Mouse (Mus musculus) A20 (cell line): ENCODE measurements at regions not wholly inside any gene's neighbourhood (a gene's known extent, or its start where the extent isn't known, plus 50 kb on each side); places are given as distances from the start of the nearest gene placed in this dataset.
"Not testable (repeated sequence)": the region's sequence is repeated elsewhere in the genome, so short reads cannot be mapped to it uniquely, and the experiment has no call there.

Source experiments
- DNase-seq: peaks from one replicate; pipeline ENCODE4 v3.0.0-alpha.2; 2011; ENCODE audit warnings: low read depth, low spot score

DNA sequence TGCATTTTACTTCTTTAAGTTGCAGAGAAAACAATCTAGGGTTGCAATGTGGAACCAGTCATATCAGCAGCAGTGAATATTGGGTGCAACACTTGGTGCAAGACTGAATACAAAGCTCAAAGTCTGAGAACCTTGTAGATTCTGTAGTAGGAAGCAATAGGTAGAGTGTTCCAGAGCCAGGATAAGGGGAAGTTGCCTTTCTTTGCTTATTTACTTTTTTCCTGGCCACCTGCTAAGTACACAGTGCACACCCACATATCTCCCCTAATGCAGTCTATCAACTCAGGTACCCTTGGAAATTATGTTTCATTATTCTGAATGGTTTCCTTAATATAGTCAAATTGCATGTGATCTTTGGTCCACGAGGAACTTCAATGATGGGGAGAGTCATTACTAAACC, 464.9 kb downstream of the Inhba start:
- no peak for DNase-seq

DNA sequence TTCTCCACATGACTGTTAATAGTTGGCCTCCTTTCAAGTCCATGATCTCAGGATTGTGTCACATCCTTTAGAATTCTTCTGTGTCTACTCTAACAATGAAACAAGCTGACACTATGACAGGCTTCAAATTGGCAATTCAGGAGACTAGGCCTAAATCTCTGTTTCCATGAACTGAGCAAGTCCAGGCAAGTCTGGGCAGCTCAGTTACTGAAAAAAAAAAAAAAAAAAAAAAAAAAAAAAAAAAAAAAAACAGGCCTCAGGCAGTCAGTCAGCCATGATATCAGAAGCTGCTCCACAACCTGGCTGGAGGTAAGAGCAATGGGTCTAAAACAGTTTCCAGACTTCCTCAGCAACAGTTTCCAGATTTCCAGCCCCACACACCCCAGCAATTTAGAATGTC, 475.6 kb downstream of the Inhba start:
- DNase-seq = no peak

DNA sequence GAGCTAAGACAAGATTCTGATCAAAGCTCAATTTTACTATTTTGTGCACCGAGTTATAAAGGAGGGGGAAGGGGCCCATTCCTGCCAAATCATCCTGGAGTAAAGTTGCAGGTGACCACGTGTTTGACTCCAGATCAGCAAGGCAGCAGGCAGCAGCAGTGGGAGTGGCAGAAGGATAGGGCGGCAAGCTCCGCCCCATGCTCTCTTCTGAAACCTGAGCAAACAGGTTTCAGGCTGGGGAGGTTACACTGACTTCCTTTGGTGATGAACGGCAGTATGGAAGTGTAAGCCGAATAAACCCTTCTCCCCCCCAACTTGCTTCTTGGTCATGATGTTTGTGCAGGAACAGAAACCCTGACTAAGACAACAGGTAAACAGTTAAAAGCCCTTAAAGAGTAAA, 479.0 kb downstream of the Inhba start:
- DNase-seq = not testable (repeated sequence)

DNA sequence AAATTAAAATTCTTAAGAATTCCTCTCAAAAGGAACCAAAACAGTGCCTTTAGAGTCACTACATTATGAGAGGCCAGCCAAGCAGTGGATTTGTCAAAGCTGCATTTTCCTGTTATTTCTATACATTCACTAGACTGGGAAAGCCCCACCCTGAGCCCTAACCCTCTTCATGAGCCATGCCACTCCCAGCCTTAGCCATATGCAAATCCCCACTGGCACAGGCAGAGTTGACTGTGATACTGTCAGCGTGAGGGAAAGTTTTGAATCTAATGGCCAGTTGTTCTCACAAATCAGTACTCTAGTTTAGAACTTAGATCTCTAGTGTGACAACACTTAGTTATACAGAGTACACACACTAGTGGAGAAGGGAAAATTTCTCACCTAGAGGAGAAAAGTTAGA, 486.4 kb downstream of the Inhba start:
- no peak for DNase-seq

DNA sequence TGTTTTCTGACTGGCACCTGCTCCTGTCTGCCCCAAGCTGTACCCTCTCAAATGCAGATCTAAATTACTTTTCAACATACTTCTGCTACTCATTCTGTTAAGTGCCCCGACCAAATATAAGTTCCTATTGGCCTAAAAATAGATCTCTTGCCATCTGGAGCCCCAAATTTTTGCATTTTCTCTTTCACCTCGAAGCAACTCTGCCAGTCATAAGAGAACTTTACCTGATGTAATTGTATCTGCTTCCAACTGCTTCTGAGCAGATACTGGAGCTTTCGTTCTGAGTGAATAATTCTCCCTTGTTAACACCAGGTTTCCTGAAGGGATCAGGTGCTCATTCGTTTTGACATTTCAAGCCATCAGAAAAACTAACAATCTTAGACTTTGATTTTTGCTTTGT, 501.2 kb downstream of the Inhba start:
- peak; percentile 6 for DNase-seq

DNA sequence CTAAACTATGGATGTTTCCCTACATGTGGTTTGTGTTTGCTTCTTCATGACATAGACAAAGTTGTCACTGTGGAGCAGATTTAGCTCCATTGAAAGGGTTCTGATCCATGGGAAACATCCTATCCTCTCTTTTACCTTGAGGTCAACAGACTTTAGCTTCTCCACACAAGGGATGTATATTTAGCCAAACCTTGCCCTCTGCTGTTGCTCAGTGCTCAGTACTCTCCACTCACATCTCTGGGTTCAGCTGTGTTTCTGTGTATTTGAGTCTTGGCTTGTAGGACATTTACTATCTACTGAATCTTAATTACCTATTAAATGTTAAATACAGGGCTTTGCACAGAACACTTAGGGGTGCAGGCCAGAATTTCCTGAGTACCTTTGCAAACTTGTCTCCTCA, 503.5 kb downstream of the Inhba start:
- no peak for DNase-seq

DNA sequence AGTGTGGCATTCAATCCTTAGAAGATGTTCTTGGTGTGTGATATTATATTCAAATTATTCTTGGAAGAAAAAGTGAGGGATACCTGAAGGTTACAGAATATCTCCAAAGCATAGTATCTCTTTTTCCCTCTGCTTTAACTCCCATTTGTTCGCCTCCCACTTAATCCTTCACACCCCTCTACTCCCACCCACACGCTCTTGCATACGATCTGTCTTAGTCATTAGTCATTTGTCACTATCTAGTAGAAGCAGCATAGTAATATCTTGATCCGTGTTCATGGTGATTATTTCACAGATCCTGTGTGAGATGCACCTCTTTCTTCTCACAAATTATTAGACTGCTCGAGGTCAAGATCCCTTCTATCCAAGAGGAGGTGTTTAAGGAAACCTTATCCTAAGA, 517.4 kb downstream of the Inhba start:
- DNase-seq = no peak

DNA sequence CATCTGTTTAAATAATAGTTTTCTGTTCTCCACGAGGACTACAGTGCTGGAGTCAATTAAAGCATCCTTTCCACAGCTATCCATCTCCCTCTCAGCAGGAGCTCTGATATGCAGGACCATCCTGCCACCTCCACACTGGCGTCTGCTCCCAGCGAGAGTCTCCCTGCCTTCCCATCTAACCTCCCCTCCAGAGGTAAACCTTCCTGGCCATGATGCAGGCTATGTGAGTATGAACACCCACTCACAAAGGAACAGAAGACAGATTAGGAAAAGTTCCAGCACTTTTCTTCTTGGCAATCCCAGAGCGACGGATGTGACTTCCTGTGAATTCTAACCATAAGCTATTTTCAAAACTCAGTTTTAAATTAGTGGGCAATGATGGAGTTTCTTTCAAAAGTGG, 532.1 kb downstream of the Inhba start:
- DNase-seq = no peak

DNA sequence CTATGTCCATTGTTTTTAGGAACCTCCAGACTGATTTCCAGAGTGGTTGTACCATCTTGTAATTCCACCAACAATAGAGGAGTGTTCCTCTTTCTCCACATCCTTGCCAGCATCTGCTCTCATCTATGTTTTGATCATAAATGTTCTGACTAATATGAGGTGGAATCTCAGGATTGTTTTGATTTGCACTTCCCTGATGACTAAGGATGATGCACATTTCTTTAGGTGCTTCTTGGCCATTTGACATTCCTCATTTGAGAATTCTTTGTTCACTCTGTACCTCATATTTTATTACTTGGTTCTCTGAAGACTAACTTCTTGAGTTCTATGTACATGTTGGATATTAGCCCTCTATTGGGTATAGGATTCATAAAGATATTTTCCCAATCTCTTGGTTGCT, 538.4 kb downstream of the Inhba start:
- no peak for DNase-seq

DNA sequence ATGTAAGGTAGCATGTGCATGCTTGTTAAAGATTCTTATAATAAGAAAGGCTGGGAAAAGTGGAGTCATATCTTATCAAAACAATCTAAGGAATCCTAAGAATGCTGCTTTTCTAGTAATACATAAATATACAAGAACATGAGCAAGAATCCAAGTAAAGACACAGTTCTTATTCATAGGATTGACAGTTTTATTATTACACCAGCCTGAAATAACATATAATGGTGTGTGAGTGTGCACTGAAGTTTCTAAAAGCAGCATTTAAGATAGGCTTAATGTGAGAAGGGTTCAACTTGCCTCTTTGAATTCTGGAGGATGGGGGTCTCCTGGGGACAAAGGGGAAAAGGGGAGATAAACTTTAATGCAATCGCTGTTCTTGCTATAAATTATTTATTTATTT, 553.3 kb downstream of the Inhba start:
- DNase-seq = no peak

DNA sequence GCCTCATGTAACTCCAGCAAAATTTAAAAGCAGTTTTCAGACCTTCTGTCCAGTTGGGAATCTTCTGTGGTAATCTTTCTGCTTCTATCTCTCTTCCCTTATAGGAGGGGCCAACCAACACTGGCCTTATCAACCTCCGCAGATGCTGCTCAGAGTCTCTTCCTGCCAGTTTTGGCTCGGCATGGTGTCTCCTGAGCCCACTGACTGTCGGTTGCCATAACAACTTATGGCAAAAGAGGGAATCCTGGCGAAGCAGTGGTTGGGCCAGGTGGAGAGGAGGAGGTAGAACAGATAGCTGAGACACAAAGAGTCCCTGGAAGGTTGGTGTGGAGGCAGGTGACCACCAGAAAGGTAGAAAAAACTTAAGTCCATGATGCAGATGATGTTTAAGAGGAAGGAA, 562.4 kb downstream of the Inhba start:
- no peak for DNase-seq

DNA sequence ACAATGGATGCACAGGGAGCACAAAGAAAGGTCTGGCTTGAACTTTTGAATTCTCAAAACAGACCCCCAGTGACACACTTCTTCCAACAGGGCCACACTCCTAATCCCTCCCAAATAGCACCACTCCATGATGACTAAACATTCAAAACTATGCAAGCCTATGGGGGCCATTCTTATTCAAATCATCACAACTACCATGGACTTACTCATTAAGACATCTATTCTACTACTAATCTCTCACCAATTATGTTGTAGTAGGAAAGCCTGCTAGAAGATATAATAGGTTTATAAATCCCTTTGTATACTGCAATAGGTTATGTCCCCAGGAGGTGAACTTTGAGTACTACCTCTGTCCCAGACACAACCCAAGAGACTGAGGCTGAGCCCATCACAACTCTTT, 574.6 kb downstream of the Inhba start:
- no peak for DNase-seq

DNA sequence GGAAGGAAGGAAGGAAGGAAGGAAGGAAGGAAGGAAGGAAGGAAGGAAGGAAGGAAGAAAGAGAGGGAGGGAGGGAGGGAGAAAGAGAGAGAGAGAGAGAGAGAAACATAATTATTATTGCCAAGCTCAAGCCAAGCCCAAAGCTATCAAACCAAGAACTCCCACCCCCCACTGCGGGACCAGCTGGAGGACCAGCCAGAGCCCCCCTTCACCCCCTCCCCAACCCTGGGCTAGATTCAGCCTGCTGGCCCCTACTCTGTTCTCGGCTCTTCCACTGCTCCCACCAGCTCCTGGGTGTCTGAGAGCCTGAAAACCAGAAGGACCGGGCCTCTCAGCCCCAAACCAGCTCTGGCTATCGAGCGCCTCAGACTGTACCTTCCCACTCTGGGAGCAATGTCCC, 608.1 kb downstream of the Inhba start:
- DNase-seq = no peak

DNA sequence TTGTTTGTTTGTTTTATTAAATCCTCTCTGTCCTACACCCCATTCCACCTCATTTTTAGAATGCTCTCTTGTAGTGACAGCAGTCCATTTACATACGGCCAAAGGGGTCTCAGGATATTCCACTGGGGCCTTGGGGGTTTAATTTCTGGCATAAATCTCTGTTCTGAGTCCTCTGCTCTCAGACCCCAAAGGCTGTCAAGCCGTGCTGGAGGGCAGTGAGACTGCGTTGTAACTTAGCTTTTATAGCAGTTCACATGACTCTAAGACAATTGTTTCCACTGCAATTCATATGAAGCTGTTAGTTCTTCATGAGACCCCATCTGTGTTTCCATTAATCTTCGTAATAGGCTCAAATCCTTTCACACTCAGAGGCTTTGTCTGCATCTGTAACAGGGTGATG, 614.9 kb downstream of the Inhba start:
- DNase-seq = no peak

DNA sequence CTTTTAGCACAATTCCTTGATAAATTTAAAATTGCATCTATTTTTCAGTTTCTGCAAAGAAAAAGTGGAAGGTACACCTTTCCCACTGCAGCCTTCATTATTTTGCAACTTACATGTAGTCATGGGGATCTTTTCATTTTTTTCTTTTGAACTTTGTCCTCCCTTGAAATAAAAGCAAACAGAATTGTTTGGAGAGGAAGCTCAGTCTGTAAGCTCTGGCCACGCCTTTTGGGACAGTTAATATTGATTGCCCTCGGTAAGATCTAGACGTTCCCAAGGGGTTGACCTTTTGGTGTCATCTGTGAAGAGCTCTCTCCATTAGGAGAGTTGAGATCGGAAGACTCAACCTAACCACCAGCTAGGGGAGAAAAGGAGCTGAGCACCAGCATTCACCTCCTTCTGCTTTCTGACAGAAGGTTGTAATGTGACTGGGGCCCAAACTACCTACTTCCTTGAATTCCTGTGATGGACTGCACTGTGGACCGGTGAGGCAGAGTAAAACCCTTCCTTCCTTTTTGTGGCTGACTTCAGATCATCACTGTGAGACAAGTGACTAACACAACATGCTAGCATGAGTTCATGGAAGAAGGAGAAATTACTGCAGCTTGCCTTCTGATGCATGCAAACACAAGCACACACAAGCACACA, 621.9 kb downstream of the Inhba start:
- no peak for DNase-seq

DNA sequence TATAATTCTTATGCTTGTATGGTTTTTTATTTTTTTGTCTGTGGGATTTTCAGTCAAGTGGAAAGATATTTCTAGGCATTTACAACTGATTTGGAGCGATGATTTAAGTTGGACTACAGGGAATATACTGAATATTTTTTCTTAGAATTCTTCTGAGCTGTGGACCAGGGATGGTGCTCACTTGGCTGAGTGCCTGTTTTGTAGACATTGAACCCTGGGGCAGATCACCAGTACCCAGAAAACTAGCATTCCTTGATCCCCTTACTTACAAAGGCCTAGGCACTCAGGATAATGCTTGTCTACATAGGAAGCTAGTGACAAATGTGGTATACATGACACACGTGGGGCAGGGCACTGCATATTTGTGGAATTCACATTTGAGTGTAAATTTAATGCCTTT, 624.6 kb downstream of the Inhba start:
- DNase-seq = no peak

DNA sequence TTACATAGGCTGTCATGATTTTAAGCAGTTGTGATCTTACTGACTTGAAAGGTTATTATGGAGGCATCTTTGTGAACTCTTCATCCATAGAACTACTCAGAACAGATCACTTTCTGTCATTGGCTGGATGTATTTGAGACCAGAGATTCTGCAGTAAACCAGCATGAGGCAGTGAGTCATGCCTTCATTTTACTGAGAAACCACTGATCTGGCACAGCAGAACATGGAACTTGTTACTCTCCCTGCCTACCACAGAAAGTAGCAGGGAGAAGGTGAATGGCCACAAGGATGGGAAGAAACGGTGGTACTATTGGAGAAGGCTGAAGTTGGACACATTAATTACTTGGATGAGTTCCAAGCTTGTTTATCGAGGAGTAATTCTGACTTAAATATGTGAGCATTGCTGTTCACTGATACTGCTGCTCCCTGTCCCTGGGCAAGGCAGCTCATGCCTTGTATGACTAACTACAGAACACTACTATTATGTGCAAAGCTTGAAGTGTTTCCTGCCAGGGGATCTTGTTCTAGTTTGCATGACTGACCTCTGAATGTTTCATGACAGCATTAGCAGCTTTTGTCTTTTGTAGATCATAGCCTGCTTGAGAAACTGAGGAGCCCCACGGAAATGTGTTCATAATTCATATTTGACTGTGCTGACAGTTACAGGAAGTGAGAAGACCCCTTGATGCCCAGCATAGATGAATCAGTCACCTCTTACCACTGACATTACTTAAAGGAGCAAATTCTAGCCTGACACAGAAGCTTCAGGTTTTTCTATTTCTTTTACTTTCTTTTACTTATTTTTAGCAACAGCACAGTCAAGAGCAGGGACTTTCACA, 630.2 kb downstream of the Inhba start:
- DNase-seq = no peak

DNA sequence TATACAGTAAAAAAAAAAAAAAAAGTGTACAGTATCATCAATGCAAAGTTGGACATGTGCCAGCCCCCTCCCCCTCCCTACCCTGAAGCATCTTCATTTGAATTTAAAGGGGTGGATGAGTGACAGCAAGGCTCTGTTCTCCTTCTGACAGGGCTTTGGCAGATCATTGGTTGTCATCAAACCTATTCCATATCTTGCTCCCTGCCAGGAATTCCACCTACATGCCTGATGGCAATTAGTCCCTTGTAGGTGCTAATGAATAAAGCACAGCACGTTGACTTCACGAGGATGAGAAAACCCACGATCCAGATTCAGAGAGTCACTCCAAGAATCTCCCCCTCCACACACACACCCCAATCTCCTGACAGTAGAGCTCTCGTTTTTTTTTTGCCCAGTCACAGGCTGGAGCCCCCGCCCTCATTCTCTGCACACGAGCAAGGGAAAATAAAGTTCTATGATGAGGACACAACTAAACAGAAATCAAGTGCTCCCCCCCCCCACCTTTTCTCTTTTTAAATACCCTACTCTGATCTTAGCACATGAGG, 630.9 kb downstream of the Inhba start:
- DNase-seq = no peak

DNA sequence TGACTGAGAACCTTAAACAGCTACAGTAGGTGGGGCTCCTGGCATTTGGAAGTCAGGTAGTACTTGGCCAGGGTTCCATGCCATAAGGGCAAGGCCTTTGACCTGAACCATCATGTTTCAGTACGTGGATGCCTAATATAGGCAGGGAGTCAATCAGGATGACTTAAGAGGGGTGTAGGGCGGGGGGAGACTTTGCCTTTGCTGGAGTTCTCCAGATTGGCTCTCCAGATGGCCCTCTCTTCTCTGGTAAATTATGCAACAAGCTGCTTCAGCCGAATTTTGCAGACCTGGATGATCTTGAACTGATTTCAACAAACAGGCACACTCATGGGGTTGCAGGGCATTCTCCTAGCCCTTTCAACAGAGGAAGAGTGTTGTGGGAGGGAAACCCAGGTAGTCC, 633.7 kb downstream of the Inhba start:
- no peak for DNase-seq

DNA sequence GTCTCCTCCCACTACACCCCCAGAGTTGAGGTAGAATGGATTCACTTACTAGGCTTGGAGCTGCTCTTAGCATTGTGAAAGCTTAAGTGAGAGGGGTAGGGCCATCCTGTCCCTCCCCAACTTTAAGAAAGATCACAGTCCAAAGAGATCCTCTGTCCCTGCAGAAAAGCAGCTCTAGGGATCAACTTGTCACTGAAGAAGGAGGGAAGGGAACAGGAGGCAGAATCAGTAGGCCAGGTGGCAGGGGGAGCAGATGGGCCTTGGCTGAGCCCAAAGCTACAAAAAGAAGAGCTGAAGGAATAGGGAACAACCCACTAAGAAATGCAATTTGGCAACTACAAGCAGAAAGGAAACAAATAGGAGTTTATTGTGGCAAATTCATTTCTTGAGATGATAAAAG, 634.4 kb downstream of the Inhba start:
- no peak for DNase-seq

DNA sequence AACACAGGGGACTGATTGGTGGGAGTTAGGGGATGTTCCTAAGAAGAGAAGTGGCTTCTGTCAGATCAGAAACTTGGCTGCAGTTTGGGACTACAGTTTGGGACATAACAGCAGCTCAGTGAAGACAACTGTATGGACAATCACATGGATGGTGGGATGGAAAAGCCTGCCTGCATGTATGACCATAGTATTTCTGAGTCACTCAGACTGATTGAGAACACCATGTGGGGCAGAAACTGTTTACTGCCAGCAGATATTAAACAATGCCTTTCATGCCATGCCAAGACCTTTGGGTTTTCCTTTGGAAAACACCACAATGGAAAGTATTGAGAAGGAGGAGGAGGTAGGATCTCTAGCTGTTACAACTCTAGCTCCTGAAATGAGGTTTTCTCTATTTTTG, 635.0 kb downstream of the Inhba start:
- DNase-seq = no peak

DNA sequence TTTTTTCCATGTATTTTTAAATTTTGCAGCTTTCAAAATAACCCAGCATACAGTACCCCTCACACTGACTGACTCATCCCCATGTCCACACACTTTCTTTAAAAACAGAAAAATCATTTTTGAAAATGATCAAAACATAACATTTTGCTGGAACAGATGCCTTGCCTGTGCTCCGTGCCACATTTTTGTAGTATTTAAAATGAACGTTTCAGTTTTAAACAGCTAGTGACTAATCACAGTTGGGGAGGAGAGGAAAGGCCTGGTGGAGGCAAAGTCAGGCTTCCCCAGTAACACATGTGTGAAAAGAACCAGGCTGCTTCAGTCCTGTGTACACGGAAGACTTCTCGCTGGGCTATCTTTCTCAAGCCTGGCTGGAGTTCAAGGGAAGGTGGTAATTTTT, 644.5 kb downstream of the Inhba start:
- no peak for DNase-seq

DNA sequence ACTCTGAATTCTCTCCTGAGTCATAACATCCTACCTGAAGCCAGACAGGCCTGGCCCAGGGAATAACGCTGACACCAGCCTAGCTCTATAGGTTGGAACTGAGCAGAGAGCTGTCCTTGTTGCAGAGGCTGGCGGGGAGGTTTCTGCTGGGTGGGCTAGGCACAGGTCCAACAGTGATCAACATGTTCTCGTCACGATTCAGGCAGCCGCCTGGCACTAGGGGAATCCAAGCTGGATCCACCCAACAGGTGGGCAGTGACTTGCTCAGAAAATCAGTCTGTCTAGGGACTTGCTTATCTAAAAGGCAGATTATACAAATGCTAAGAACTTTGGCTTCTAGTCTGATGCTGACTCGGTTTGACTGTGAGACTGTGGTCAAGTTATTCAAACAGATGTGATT, 648.2 kb downstream of the Inhba start:
- no peak for DNase-seq
